Mouse (Mus musculus) testis, adult 2 months (tissue): ENCODE measurements around the gene Kif1b.

Experiments
- CTCF ChIP-seq: fragments of 200-500 bp; IDR thresholded peaks from 2 replicates; pipeline ENCODE4 v1.5.1; 2012; ENCODE audit warnings: low read depth, mild to moderate bottlenecking, inconsistent platforms, low read length, moderate library complexity; ENCODE audit not compliant: control insufficient read depth, insufficient read depth, insufficient replicate concordance
- POLR2A ChIP-seq: fragments of 200-500 bp; IDR thresholded peaks from 2 replicates; pipeline ENCODE4 v1.6.1; 2012; ENCODE audit warnings: low read depth, mild to moderate bottlenecking, inconsistent platforms, low read length, moderate library complexity; ENCODE audit not compliant: control insufficient read depth

- no peak for TF ChIP-seq POLR2A
- no peak for TF ChIP-seq CTCF
Measured at GRCm38 (mm10) chr4:149226311-149226710, 81.2 kb downstream of the Kif1b start.
